Mouse (Mus musculus) myocyte (in vitro differentiated cells): Measurements from ENCODE around the gene Syce3. TPM values are rescaled to one million over a fixed set of nuclear protein-coding genes. Genes with fewer than 3 reads are reported as not detected.

ENCODE experiments used
- H3K27me3 ChIP-seq: one replicate; pipeline ENCODE4 v1.6.1; 2011; ENCODE audit not compliant: control insufficient read depth, insufficient read depth, insufficient read length
- H3K36me3 ChIP-seq: one replicate; pipeline ENCODE4 v1.6.1; 2011; ENCODE audit not compliant: control insufficient read depth, insufficient read depth
- H3K4me2 ChIP-seq: one replicate; pipeline ENCODE4 v1.6.1; 2011; ENCODE audit warnings: low read depth, control low read depth
- H3K4me3 ChIP-seq: one replicate; pipeline ENCODE4 v1.5.1; 2011; ENCODE audit warnings: mild to moderate bottlenecking, control low read depth, moderate library complexity
- H3K79me2 ChIP-seq: one replicate; pipeline ENCODE4 v1.6.1; 2011; ENCODE audit not compliant: control insufficient read depth, insufficient read depth
- H3ac ChIP-seq: one replicate; pipeline ENCODE4 v1.6.1; 2011; ENCODE audit not compliant: control insufficient read depth, insufficient read length
- CEBPB ChIP-seq: IDR thresholded peaks from 2 replicates; pipeline ENCODE4 v1.6.1; 2011; ENCODE audit warnings: mild to moderate bottlenecking, moderate library complexity; ENCODE audit not compliant: poor library complexity, insufficient read depth, severe bottlenecking
- E2F4 ChIP-seq: IDR thresholded peaks from one replicate; pipeline ENCODE4 v1.6.1; 2011; ENCODE audit warnings: mild to moderate bottlenecking, control low read depth, moderate library complexity; ENCODE audit not compliant: insufficient read depth
- MAX ChIP-seq: IDR thresholded peaks from one replicate; pipeline ENCODE4 v1.6.1; 2011; ENCODE audit warnings: low read depth, mild to moderate bottlenecking, control low read depth
- MYOD1 ChIP-seq, 3 experiments: IDR thresholded peaks; one replicate each; pipeline ENCODE4 v1.6.1; 2011; ENCODE audit warnings: control low read depth in 2 of 3, low read depth in 2 of 3, mild to moderate bottlenecking in 2 of 3, moderate library complexity in 1 of 3; ENCODE audit not compliant: insufficient read length in 2 of 3, control insufficient read depth in 1 of 3
- MYOG ChIP-seq, 3 experiments: IDR thresholded peaks; one replicate each; pipeline ENCODE4 v1.6.1; 2011; ENCODE audit warnings: control low read depth in 2 of 3, low read depth in 2 of 3, mild to moderate bottlenecking in 2 of 3; ENCODE audit not compliant: insufficient read length in 2 of 3, control insufficient read depth in 1 of 3, insufficient read depth in 1 of 3
- POLR2A ChIP-seq: IDR thresholded peaks from one replicate; pipeline ENCODE4 v1.6.1; 2011; ENCODE audit warnings: low read depth, mild to moderate bottlenecking, control low read depth, moderate library complexity; ENCODE audit not compliant: insufficient read length
- POLR2AphosphoS2 ChIP-seq: IDR thresholded peaks from one replicate; pipeline ENCODE4 v1.6.1; 2011; ENCODE audit warnings: low read depth, control low read depth; ENCODE audit not compliant: insufficient read length
- REST ChIP-seq: IDR thresholded peaks from one replicate; pipeline ENCODE4 v1.6.1; 2011; ENCODE audit warnings: mild to moderate bottlenecking, control low read depth, moderate library complexity; ENCODE audit not compliant: insufficient read depth, insufficient read length
- SRF ChIP-seq: IDR thresholded peaks from one replicate; pipeline ENCODE4 v1.6.1; 2011; ENCODE audit warnings: low read depth; ENCODE audit not compliant: control insufficient read depth, insufficient read length
- TCF12 ChIP-seq: IDR thresholded peaks from one replicate; pipeline ENCODE4 v1.6.1; 2011; ENCODE audit warnings: mild to moderate bottlenecking, control low read depth; ENCODE audit not compliant: poor library complexity, insufficient read depth, severe bottlenecking
- TCF3 ChIP-seq: IDR thresholded peaks from one replicate; pipeline ENCODE4 v1.6.1; 2011; ENCODE audit warnings: low read depth, control low read depth; ENCODE audit not compliant: insufficient read length
- USF1 ChIP-seq: IDR thresholded peaks from one replicate; pipeline ENCODE4 v1.6.1; 2011; ENCODE audit warnings: low read depth, mild to moderate bottlenecking, control low read depth, moderate library complexity
- polyA plus RNA-seq: library from polyadenylated mRNA; unstranded; fragments of >200 nt; fragmentation: generic; extraction: Trizol; gene quantifications from one replicate; pipeline ENCODE4 v1.2.1, GENCODE M21; 2012; ENCODE audit warnings: missing spikeins

Syce3 gene
- polyA plus RNA-seq, 1 experiment, result not detected

GRCm38 (mm10) chr15:89378831-89379401, 31.4 kb downstream of the Syce3 start, which contains the start of gene Odf3b:
Gene Odf3b, minus strand, starts transcription at chr15:89379282.
- peak within 1 kb of the TSS; percentile 4 for H3K4me2 ChIP-seq
- peaks cover 48% of the 10 kb centered on the region for H3K27me3 ChIP-seq
- no peaks in the 10 kb centered on the region for H3K79me2 ChIP-seq
- H3K36me3 ChIP-seq, result no peaks in the 10 kb centered on the region
- H3ac ChIP-seq, result no peak within 1 kb of the TSS
- no peak for TF ChIP-seq MYOD1 (IDR thresholded peaks at IDR 0.05; ENCODE audit: control insufficient read depth in 1 of 3, insufficient read length in 2 of 3, low read depth in 2 of 3)
- no peak for TF ChIP-seq POLR2AphosphoS2
- no peak for TF ChIP-seq TCF3
- no peak for TF ChIP-seq REST
- no peak for TF ChIP-seq TCF12
- TF ChIP-seq POLR2A, result no peak
- TF ChIP-seq SRF, result no peak
- no peak for TF ChIP-seq MYOG (IDR thresholded peaks at IDR 0.05; ENCODE audit: control insufficient read depth in 1 of 3, insufficient read depth in 1 of 3, insufficient read length in 2 of 3, low read depth in 2 of 3)
- no peak for TF ChIP-seq CEBPB
- no peak for TF ChIP-seq USF1
- no peak for TF ChIP-seq MAX
- TF ChIP-seq E2F4, result no peak
- no peak within 1 kb of the TSS for H3K4me3 ChIP-seq

GRCm38 (mm10) chr15:89377938-89378828, 32.1 kb downstream of the Syce3 start:
- H3K4me2 ChIP-seq, result peak overlapping the region; percentile 4
- TF ChIP-seq CEBPB, result no peak
- no peak for TF ChIP-seq TCF3
- TF ChIP-seq E2F4, result no peak
- no peak for TF ChIP-seq REST
- no peak for TF ChIP-seq USF1
- no peak for TF ChIP-seq MYOG (IDR thresholded peaks at IDR 0.05; ENCODE audit: control insufficient read depth in 1 of 3, insufficient read depth in 1 of 3, insufficient read length in 2 of 3, low read depth in 2 of 3)
- no peak for TF ChIP-seq MAX
- TF ChIP-seq POLR2AphosphoS2, result no peak
- H3K79me2 ChIP-seq, result no peaks in the 10 kb centered on the region
- peaks cover 43% of the 10 kb centered on the region for H3K27me3 ChIP-seq
- no peaks in the 10 kb centered on the region for H3K36me3 ChIP-seq
- no peak overlapping the region for H3K4me3 ChIP-seq
- no peak overlapping the region for H3ac ChIP-seq

- no peak overlapping the region for H3K4me2 ChIP-seq
- H3K27me3 ChIP-seq, result peaks cover 36% of the 10 kb centered on the region
- no peaks in the 10 kb centered on the region for H3K36me3 ChIP-seq
Measured at GRCm38 (mm10) chr15:89377362-89377761, 32.9 kb downstream of the Syce3 start.

GRCm38 (mm10) chr15:89376957-89377356, 33.3 kb downstream of the Syce3 start, which contains the start of gene Tymp:
Gene Tymp, minus strand, starts transcription at chr15:89377039.
- no peak within 1 kb of the TSS for H3K4me2 ChIP-seq
- peaks cover 34% of the 10 kb centered on the region for H3K27me3 ChIP-seq

More at GRCm38 (mm10) chr15:89377362-89377761, 32.9 kb downstream of the Syce3 start:
- Histone ChIP-seq H3ac (no peak overlapping the region), H3K4me3 (no peak overlapping the region), H3K79me2 (no peaks in the 10 kb centered on the region)
- TF ChIP-seq TCF3 (no peak), MYOG (IDR thresholded peaks at IDR 0.05; ENCODE audit: control insufficient read depth in 1 of 3, insufficient read depth in 1 of 3, insufficient read length in 2 of 3, low read depth in 2 of 3) (no peak), MYOD1 (IDR thresholded peaks at IDR 0.05; ENCODE audit: control insufficient read depth in 1 of 3, insufficient read length in 2 of 3, low read depth in 2 of 3) (no peak), POLR2AphosphoS2 (no peak), TCF12 (no peak), USF1 (no peak), POLR2A (no peak), CEBPB (no peak), REST (no peak), E2F4 (no peak), MAX (no peak), SRF (no peak)

More at GRCm38 (mm10) chr15:89376957-89377356, 33.3 kb downstream of the Syce3 start, which contains the start of gene Tymp:
- no peak within 1 kb of the TSS for H3ac ChIP-seq
- TF ChIP-seq POLR2A, result no peak
- no peak for TF ChIP-seq TCF3
- TF ChIP-seq CEBPB, result no peak
- no peak within 1 kb of the TSS for H3K4me3 ChIP-seq
- H3K79me2 ChIP-seq, result no peaks in the 10 kb centered on the region
- peaks cover 1% of the 10 kb centered on the region for H3K36me3 ChIP-seq
